Mouse (Mus musculus) brain, embryonic 14.5 days (tissue): ENCODE data around the gene Btbd6. TPM values are rescaled to one million over a fixed set of nuclear protein-coding genes. Genes with fewer than 3 reads are reported as not detected.

Source experiments
- DNase-seq: peaks from one replicate; pipeline ENCODE4 v3.0.0-alpha.2; 2011; ENCODE audit warnings: low read depth
- CTCF ChIP-seq: fragments of 200-500 bp; IDR thresholded peaks from 2 replicates; pipeline ENCODE4 v1.5.1; 2012; ENCODE audit warnings: inconsistent platforms, mild to moderate bottlenecking, moderate library complexity, borderline replicate concordance; ENCODE audit not compliant: insufficient read depth, insufficient read length; ENCODE audit errors: extremely low read depth
- POLR2A ChIP-seq: fragments of 200-500 bp; IDR thresholded peaks from 2 replicates; pipeline ENCODE4 v1.6.1; 2012; ENCODE audit warnings: mild to moderate bottlenecking, inconsistent platforms, borderline replicate concordance; ENCODE audit not compliant: poor library complexity, insufficient read depth, insufficient read length, severe bottlenecking; ENCODE audit errors: extremely low read depth
- polyA plus RNA-seq: library from polyadenylated mRNA; depleted of rRNA; stranded (reverse); fragments of >200 nt; gene quantifications from 2 replicates; pipeline ENCODE4 v1.2.3, GENCODE M21; 2012; rRNA removed

Gene Btbd6
- 61.4 and 61.7 TPM in 2 replicates for polyA plus RNA-seq

DNA sequence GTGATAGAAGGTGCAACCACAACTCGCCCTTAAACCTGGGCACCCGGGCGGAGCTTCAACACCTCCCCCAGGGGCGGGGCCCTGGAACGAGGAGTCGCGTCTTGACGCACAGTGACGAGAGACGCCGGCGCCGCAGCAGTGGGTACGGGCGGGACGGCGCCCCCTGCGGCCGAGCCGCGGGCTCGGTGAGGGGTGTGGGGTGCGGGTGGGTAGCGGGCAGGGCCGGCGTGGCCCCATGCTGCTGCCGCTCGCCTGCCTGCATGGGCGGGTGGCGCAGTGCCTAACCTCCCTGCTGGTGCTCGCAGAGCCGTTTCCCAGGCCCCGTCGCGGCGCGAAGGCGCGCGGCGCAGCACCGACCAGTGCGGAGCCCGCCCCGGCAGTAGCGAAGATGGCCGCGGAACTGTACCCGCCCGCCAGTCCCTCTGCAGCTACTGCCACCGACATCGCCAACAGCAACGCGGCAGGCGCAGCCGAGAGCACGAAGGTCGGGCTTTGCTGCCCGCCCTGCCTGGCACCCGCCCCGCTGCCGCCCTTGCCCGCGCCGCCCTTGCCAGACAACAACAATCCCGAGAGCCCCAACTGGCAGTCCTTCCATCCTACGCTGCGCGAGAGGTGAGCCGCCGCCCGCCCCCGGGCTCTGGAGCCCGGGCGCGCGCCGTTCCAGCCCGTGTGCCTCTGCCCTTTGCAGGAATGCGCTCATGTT is at the start of gene Btbd6:
Gene Btbd6, plus strand, starts transcription at position 112 of the 703 bp plus-strand sequence.
- TF ChIP-seq CTCF, result peak; percentile 57; the same call in 1 of the 2 replicates
- TF ChIP-seq POLR2A, result peak; percentile 98
- peak; percentile 94 for DNase-seq

DNA sequence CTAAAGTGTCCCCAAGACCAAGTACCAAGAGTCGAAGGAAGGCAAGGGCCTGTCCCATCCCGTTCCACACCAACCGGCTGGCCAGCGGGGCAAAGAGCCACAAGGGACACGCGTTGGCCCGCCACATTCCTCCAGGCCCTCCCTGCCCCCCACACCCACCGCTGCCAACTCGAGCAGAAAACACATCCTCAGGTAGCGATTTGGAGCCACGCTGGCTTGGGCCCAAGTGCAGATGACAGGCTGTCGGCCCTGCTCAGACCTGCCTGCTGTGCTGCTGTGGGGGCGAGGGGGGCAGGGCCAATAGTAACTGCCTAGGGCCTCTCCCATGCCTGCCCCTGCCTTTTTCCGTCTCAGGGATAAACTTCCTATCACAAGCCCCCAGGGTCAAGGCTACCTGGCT is 49.0 kb upstream of the Btbd6 start:
- TF ChIP-seq POLR2A (no peak), CTCF (no peak)
- DNase-seq, result no peak

DNA sequence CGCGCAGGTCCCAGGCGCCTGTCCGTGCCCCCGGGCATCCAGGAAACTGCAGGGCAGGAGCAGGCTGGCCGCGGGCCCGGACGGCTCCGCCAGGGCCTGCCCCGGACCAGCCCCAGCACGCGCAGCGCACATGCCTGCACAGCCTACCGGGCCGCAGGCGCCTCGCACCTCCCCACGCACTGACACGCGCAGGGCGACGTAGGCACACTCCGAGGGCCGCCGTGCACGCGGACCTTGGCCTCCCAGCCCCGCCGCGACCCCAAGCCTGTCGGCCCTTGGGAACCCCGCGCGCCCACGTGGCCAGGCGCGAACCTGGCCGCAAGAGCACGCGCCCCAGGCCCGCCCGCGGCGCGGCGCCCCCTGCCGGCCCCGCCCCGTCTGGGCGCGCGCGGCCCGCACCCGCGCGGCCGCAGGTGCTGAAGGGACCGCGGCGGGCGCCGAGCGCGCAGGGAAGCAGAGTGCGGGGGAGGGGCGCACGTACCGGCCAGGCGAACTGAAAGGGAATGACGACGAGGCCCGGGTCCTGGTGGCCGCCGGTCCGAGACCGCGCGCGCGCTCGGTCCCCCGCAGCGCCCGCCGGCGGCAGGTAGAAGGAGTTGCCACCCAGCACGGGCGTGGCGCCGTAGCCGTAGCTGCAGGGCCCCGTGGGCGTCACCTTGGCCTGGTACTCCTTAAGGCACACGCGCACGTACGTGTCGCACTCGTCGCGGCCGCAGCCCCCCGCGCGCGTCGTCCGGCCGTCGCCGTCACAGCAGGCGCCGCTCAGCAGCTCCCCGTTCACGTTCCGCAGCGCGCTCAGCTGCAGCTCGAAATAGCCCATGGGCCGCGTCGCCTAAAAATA is 47.7 kb upstream of the Btbd6 start:
- peak; percentile 59 for DNase-seq
- TF ChIP-seq POLR2A (no peak), CTCF (no peak)

DNA sequence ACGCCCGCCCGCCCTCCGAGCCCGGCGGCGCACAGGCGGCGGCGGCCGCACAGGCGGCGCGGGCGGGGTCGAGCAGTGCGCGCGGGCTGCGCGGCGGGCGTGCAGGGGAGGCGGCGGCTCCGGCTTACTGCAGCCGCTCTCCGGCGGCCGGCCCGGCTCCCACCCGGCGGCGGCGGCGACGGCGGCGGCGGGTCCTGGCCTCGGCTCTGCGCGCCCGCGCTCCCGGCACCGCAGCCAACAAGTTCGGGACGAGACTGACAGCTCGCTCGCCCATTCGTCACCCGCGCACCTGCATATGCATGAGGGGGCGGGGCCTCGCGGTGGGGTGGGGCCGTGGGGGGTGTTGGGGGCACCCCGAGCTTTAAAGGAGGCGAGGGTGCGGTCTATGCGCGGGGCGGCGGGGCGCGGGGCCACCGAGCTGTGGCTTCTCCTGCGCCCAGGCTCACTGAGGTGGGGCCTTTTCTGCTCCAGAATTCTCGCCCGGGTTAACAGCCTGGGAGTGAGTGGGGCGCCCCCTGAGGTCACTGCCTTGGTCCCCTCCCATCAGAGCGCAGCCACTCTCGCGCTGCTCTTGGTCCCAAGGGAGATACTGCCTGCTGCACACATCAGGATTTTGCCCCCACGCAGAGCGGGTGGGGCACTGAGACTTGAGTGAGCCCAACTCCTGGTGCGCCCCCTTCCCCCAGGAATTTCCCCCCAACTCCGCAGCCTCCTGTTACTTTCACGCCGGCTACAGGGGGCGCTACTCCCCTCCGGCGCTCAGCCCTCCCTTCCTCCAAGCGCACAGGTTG is 46.5 kb upstream of the Btbd6 start, which contains the start of gene Jag2:
Gene Jag2, minus strand, starts transcription at position 215 of the 791 bp plus-strand sequence.
- no peak for TF ChIP-seq POLR2A
- peak; percentile 38; the same call in 1 of the 2 replicates for TF ChIP-seq CTCF
- DNase-seq, result peak; percentile 80

DNA sequence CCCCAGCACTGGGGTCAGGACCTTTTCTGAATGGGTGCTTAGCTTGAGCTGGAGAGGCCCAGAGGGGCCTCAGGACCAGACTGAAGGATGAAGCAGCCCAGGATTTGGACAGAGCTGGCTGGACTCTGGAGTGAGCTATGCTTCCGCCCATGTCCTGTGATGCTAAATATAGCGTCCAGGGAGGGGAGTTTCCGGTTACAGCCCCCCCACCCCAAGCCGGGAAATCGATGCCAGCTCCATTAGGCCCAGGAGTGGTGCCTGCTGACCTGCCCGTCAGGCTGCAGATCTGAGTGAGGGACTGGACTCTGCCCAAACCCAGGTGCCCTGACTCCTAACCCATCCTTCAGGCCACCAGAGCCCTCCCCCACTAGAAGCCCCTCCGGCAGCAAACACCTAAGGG is 43.6 kb upstream of the Btbd6 start:
- no peak for TF ChIP-seq CTCF
- no peak for TF ChIP-seq POLR2A
- no peak for DNase-seq

DNA sequence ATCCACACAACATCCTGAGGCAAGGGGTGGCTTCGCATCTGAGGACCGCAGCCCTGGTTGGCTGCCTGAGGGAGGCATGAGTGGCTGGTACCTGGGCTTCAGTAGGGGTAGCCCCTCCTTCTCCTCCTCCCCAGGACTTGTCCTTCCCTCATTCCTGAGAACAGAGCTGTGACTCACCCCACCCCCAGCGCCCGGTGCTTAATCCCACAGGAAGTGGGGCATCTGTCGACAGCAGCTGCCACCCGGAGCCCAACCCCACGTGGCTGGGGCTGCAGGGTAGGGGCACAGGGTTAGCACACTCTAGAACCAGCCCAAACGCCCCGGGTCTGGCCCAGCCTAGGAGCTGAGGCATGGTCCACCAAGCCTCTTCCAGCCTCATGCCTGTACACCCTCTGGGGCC is 38.4 kb upstream of the Btbd6 start:
- TF ChIP-seq POLR2A (no peak), CTCF (no peak)
- no peak for DNase-seq

DNA sequence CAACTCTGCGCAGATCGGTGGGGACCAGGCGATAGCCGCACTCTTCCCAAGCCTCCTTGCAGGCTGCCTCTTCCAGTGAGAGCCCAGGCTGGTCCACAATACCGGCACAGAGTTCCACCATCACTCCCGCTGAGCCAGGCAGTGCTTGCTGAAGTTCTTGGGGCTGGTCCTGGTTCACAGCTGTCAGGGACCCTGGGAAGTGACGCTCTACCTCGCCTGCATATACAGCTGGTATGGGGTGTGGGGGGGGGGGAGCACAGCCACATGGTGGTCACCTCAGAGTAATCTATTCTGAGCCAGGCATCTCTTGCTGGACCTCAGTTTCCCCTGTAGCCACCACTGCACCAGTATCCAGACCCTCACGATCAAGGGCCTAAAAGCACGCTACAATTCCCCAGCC is 37.9 kb upstream of the Btbd6 start:
- no peak for TF ChIP-seq CTCF
- no peak for TF ChIP-seq POLR2A
- DNase-seq, result no peak

DNA sequence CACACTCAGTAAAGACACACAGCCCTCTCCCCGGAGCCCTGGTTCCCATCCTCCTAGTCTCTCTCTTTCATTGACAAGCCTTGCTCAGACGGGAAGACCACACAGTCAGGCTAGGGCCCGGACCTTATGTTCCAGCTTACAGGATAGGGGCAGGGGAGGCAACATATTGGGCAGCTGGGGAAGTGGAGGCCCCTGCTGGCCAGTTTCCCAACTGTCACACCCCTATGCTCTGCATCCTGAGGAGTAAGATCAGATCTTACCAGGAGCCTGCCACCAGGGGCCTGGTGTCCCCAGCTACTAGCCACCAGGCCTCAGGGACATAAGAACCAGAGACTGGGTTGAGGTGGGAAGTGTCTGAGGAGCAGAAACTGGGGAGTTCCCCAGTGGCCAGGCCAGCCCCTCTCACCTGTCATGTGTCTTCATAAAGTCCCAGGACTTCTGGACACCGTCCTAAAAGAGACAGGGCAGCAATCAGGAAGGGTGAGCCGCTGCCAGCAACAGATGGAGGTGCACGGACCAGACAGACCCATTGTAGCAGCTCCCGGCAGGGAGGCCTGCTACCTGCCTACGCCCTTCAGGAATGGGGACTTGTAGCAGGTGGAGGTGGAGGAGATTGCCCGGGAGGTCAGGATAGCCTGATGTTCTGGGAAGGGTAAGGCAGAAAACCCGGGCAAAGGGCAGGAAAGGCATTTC is 37.3 kb upstream of the Btbd6 start:
- peak; percentile 55 for DNase-seq
- TF ChIP-seq CTCF (peak; percentile 62), POLR2A (no peak)

DNA sequence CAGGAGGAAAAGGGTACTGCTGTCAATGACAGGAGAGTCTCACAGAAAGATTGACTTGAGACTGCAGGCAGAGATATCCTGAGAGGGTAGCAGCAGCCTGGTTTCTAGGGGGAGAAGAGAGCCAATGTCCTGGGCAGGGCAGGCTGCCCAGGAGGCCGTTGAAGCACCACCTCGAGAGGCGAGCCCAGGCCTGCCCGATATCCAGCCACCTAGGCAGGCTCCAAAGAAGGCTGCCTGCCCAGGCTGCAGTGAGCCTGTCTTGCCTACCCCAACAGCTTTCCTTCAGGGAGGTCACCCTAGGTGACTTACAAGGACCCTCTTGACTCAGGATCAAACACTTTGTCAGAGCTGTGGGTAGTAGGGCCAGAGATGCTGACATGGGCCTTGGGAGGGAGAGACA is 36.0 kb upstream of the Btbd6 start:
- TF ChIP-seq CTCF (no peak), POLR2A (no peak)
- no peak for DNase-seq

DNA sequence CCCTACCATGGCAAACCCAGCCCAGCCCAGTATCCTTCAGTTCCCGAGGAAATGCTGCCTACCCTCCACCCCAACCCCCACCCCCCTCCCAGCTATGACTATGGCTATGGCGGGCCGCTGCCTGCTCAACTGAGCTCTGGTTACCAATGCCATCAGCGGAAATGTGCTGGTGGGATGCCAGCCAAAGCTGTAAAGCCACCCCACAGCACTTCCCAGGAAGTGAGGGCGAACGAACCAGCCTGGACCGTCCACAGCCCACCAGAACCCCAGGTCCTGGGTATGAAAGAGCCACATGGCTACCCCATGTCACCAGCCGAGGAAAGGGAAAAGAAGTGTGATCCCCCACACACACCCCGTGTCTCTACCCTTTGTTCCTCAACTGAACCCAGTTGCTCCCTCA is 35.6 kb upstream of the Btbd6 start:
- TF ChIP-seq CTCF (no peak), POLR2A (no peak)
- DNase-seq, result no peak

DNA sequence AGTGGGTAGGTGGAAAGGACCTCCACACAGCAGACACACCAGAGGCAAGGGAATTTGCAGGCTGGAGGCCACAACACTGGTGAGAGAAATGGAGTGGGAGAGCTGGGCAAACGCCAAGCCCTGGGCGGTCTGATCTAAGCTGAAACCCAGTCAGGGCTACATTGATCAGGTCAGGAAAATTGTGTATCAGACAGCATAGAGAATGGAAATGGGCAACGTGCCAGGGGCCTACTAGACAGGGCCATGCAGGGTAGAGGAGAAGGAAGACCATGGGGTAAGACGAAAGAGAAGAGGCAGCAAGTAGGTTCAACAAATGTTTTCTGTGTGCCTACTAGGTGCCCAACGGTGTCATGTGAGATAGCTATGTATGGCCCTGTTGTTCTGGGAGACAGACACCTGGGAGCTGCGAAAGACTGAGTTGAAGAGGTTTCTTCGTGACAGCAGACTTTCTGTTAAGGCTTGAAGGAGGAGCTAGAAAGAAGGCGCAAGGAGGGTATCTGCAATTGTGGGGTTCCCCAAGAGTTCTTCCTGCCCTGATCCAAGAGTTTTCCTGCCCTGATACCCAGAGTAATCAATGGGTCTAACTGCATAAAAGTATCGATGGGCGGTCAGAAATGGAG is 35.0 kb upstream of the Btbd6 start:
- no peak for DNase-seq

More for the DNA sequence above, 35.0 kb upstream of the Btbd6 start:
- TF ChIP-seq POLR2A, result no peak
- no peak for TF ChIP-seq CTCF
